Mouse (Mus musculus) left cerebral cortex, postnatal 10 days (tissue): Measurements from ENCODE around the gene Rundc1. TPM values are rescaled to one million over a fixed set of nuclear protein-coding genes. Genes with fewer than 3 reads are reported as not detected.
A peak's percentile ranks its signal among the peaks of the same experiment; 100 is the strongest.
"Not testable (repeated sequence)": the region's sequence is repeated elsewhere in the genome, so short reads cannot be mapped to it uniquely, and the experiment has no call there.

Experiments
- DNase-seq, 2 experiments: peaks; one replicate each; pipeline ENCODE4 v3.0.0; 2021 to 2022; ENCODE audit warnings: low spot score in 2 of 2, mixed read lengths in 1 of 2; ENCODE audit errors: extremely low spot score in 1 of 2
- intact Hi-C: fragments of 180-260 bp; cut with DNase I; formaldehyde crosslinking; loops from one replicate; pipeline ENCODE4 v1.15.1; 2025
- total RNA-seq, 2 experiments: library from RNA; stranded (reverse); gene quantifications; 2 replicates each; pipeline ENCODE4 v1.2.3; 2021

Rundc1 gene
- 10 to 100 TPM; 24.4 to 26.0 TPM for total RNA-seq

GRCm38 (mm10) chr11:101424925-101425813 lies at the start of gene Rundc1, which contains the start of gene Ptges3l:
TSS of gene Rundc1 (plus strand) at chr11:101425085.
TSS of gene Ptges3l (minus strand) at chr11:101425333.
- DNase-seq: peak; percentile 97 to 99
- intact Hi-C loops: no loop called here

GRCm38 (mm10) chr11:101378196-101378595 lies 46.7 kb upstream of the Rundc1 start:
- intact Hi-C loops, DNase-seq: not testable (repeated sequence)

GRCm38 (mm10) chr11:101378926-101379325 lies 46.0 kb upstream of the Rundc1 start:
- intact Hi-C loops: no loop called here
- DNase-seq: no peak

- DNase-seq: no peak
- intact Hi-C loops: no loop called here
These were observed 43.1 kb upstream of the Rundc1 start for GRCm38 (mm10) chr11:101381817-101382216.

- intact Hi-C loops: loop anchor here (1.0 to 10.0 kb wide), 2 partner anchors 72 to 180 kb away; no protein-coding TSS in a partner anchor
- peak; percentile 79 to 84 for DNase-seq
These were observed 29.8 kb upstream of the Rundc1 start for GRCm38 (mm10) chr11:101395110-101395509.

GRCm38 (mm10) chr11:101415306-101415705 lies 9.6 kb upstream of the Rundc1 start:
- intact Hi-C loops: no loop called here
- no peak for DNase-seq

GRCm38 (mm10) chr11:101416433-101417100 lies 8.3 kb upstream of the Rundc1 start:
- intact Hi-C loops: no loop called here
- no peak for DNase-seq

- peak; percentile 86 to 92 for DNase-seq
These were observed 7.6 kb upstream of the Rundc1 start, which contains the start of gene Aarsd1 for GRCm38 (mm10) chr11:101417101-101417855. TSS of gene Aarsd1 (minus strand) at chr11:101417615.

GRCm38 (mm10) chr11:101418991-101419390 lies 5.9 kb upstream of the Rundc1 start:
- DNase-seq: no peak

More at GRCm38 (mm10) chr11:101417101-101417855, 7.6 kb upstream of the Rundc1 start, which contains the start of gene Aarsd1:
- intact Hi-C loops: no loop called here

GRCm38 (mm10) chr11:101419610-101420009 lies 5.3 kb upstream of the Rundc1 start:
- DNase-seq: peak in 1 of 2 experiments; percentile 46
- intact Hi-C loops: no loop called here

More at GRCm38 (mm10) chr11:101418991-101419390, 5.9 kb upstream of the Rundc1 start:
- intact Hi-C loops: no loop called here

GRCm38 (mm10) chr11:101420148-101420547 lies 4.7 kb upstream of the Rundc1 start:
- intact Hi-C loops: no loop called here
- no peak for DNase-seq

GRCm38 (mm10) chr11:101424105-101424851 lies 607 bp upstream of the Rundc1 start, which contains the start of gene Gm27029:
TSS of gene Gm27029 (minus strand) at chr11:101424796.
- peak in 1 of 2 experiments; percentile 45 for DNase-seq
- intact Hi-C loops: no loop called here

GRCm38 (mm10) chr11:101426165-101426564 lies 1.3 kb downstream of the Rundc1 start:
- no peak for DNase-seq
- intact Hi-C loops: no loop called here

- DNase-seq: no peak
- intact Hi-C loops: no loop called here
These were observed 6.4 kb downstream of the Rundc1 start for GRCm38 (mm10) chr11:101431327-101431726.

- intact Hi-C loops: no loop called here
- DNase-seq: peak in 1 of 2 experiments; percentile 31
These were observed 8.5 kb downstream of the Rundc1 start for GRCm38 (mm10) chr11:101433396-101433795.

GRCm38 (mm10) chr11:101435831-101436230 lies 10.9 kb downstream of the Rundc1 start:
- no peak for DNase-seq
- intact Hi-C loops: no loop called here

- DNase-seq: no peak
- intact Hi-C loops: no loop called here
These were observed 12.0 kb downstream of the Rundc1 start for GRCm38 (mm10) chr11:101436916-101437315.

GRCm38 (mm10) chr11:101438006-101438405 lies 13.1 kb downstream of the Rundc1 start:
- intact Hi-C loops: not testable (repeated sequence)

More at GRCm38 (mm10) chr11:101438006-101438405, 13.1 kb downstream of the Rundc1 start:
- not testable (repeated sequence) for DNase-seq
